Comparison of ENCODE assay signal across 38 mouse cellular contexts in the genomic region with DNA sequence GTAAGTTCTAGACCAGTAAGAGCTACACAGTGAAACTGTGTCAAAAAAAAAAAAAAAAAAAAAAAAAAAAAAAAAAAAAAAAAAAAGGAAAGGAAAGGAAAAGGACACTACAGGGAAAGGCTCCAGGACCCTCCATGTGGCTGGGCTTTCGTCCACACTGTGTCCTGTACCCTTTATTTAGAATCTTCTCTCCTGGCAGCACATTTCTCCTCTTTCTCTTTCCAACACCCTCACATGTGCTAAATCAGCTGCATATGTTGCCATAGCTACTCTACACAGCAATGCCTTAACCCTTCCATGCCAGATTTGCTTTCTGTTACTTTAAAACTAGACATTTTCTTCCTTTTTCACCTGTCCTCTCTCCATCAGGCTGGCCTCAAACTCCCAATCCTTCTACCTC. TPM values are rescaled to one million over a fixed set of nuclear protein-coding genes. Genes with fewer than 3 reads are reported as not detected.
DNase-seq lines count a peak whose midpoint lies in the region; ATAC-seq and TF ChIP-seq lines count a peak whose summit lies in the region.
"Had no signal": no experiment of that assay in that cellular context is flagged by ENCODE, and none has a peak within 500 bp of the region (broad histone marks: within the 10 kb centered on the region; RNA-seq: fewer than 3 reads in every experiment).

No protein-coding gene starts in this region.

- intact Hi-C loops in left cerebral cortex, postnatal 14 days (cut with DNase I), result no loop called here

- no peak overlapping the region for H3K4me3 ChIP-seq in forebrain, embryonic 14.5 days (ENCODE audit: low read depth, low read length)
- H3K4me3 ChIP-seq in forebrain, embryonic 12.5 days (replicated peaks), result no peak overlapping the region
- H3K4me3 ChIP-seq in forebrain, postnatal 0 days (ENCODE audit: low read depth, low read length), result no peak overlapping the region
- H3K4me3 ChIP-seq in kidney, adult 2 months (ENCODE audit: insufficient read depth, low read depth, low read length), result no peak overlapping the region
- H3K4me3 ChIP-seq: embryonic facial prominence, embryonic 13.5 days; erythroblast, embryonic 14.5 days; limb, embryonic 13.5 days; liver, embryonic 13.5 days had no signal

- TF ChIP-seq POLR2A in brain, embryonic 14.5 days (IDR thresholded peaks at IDR 0.05; ENCODE audit: borderline replicate concordance, extremely low read depth, insufficient read depth, insufficient read length, poor library complexity, severe bottlenecking), result no peak
- no peak for TF ChIP-seq POLR2A in kidney, adult 2 months (IDR thresholded peaks at IDR 0.05; ENCODE audit: low read depth, low read length)

- WGBS in forebrain, embryonic 14.5 days, result 33% methylated on average over 1 of the region's 1 CpGs
- WGBS in forebrain, embryonic 12.5 days, result 73% methylated on average over 1 of the region's 1 CpGs
- 22% methylated on average over 1 of the region's 1 CpGs for WGBS in forebrain, postnatal 0 days
- WGBS in kidney, adult 2 months, result 58% methylated on average over 1 of the region's 1 CpGs

- no peaks in the 10 kb centered on the region for H3K36me3 ChIP-seq in forebrain, embryonic 14.5 days (ENCODE audit: control insufficient read depth, insufficient read depth, low read length)
- no peaks in the 10 kb centered on the region; the same call in 1 of the 2 replicates for H3K36me3 ChIP-seq in forebrain, embryonic 12.5 days (replicated peaks)
- H3K36me3 ChIP-seq in forebrain, postnatal 0 days (ENCODE audit: insufficient read depth), result peaks cover 3% of the 10 kb centered on the region; the same call in 1 of the 2 replicates
- H3K36me3 ChIP-seq in kidney, adult 2 months (ENCODE audit: control insufficient read depth, insufficient read depth, low read length), result no peaks in the 10 kb centered on the region
- H3K36me3 ChIP-seq: embryonic facial prominence, embryonic 13.5 days; G1E; limb, embryonic 13.5 days; liver, embryonic 13.5 days had no signal

- H3K9ac ChIP-seq in forebrain, embryonic 14.5 days (ENCODE audit: low read length), result no peak overlapping the region
- H3K9ac ChIP-seq in forebrain, embryonic 12.5 days, result no peak overlapping the region
- H3K9ac ChIP-seq in forebrain, postnatal 0 days, result no peak overlapping the region
- H3K9ac ChIP-seq: embryonic facial prominence, embryonic 13.5 days; limb, embryonic 13.5 days; liver, embryonic 13.5 days had no signal

- DNase-seq in forebrain, embryonic 14.5 days (ENCODE audit: low spot score), result peak; percentile 54
- DNase-seq in left cerebral cortex, postnatal 14 days (ENCODE audit: low spot score in 2 of 2), result peak; percentile 56 to 69
- no peak for DNase-seq in left cerebral cortex, adult 11 months (ENCODE audit: low spot score)
- peak; percentile 62 for DNase-seq in brain, embryonic 14.5 days (ENCODE audit: low read depth)
- DNase-seq in forebrain, postnatal 0 days, result no peak
- no peak for DNase-seq in kidney, adult 2 months
- DNase-seq: adrenal gland, adult 2 months; B cell, adult 2 months; cerebellum, adult 8-10 months; embryo, embryonic 11 days; gastrocnemius, postnatal 10 days; heart, adult 11 months; kidney, postnatal 25 days; layer of hippocampus, adult 9-11 months; liver, embryonic 13.5 days; lung, adult 2 months; lung, postnatal 14 days; right cerebral cortex, postnatal 4 days; thymus, postnatal 25 days had no signal

- peaks cover 12% of the 10 kb centered on the region for H3K4me1 ChIP-seq in forebrain, embryonic 14.5 days (ENCODE audit: control insufficient read depth, insufficient read depth, low read length)
- H3K4me1 ChIP-seq in forebrain, embryonic 12.5 days, result 0 out of 2 replicates have a peak, but pooled peaks cover 5% of the 10 kb centered on the region
- peaks cover 28% of the 10 kb centered on the region for H3K4me1 ChIP-seq in forebrain, postnatal 0 days (ENCODE audit: insufficient read depth)
- H3K4me1 ChIP-seq in kidney, adult 2 months (ENCODE audit: control insufficient read depth, insufficient read depth, low read length), result no peaks in the 10 kb centered on the region
- H3K4me1 ChIP-seq: liver, embryonic 13.5 days had no signal

- H3K27me3 ChIP-seq in forebrain, embryonic 14.5 days (replicated peaks; ENCODE audit: control insufficient read depth, insufficient read depth, low read length), result no peaks in the 10 kb centered on the region
- no peaks in the 10 kb centered on the region for H3K27me3 ChIP-seq in forebrain, embryonic 12.5 days
- no peaks in the 10 kb centered on the region for H3K27me3 ChIP-seq in forebrain, postnatal 0 days (ENCODE audit: insufficient read depth, low read length)
- no peaks in the 10 kb centered on the region for H3K27me3 ChIP-seq in kidney, adult 2 months (replicated peaks; ENCODE audit: control insufficient read depth, insufficient read depth, low read length)
- H3K27me3 ChIP-seq: embryonic facial prominence, embryonic 13.5 days; limb, embryonic 13.5 days had no signal

- H3K9me3 ChIP-seq in forebrain, embryonic 14.5 days (replicated peaks; ENCODE audit: control insufficient read depth, low read length), result no peaks in the 10 kb centered on the region
- no peaks in the 10 kb centered on the region for H3K9me3 ChIP-seq in forebrain, embryonic 12.5 days
- no peaks in the 10 kb centered on the region for H3K9me3 ChIP-seq in forebrain, postnatal 0 days (ENCODE audit: low read length)
- H3K9me3 ChIP-seq: embryonic facial prominence, embryonic 13.5 days; G1E; limb, embryonic 13.5 days; liver, embryonic 13.5 days had no signal

- no peak for TF ChIP-seq CTCF in brain, embryonic 14.5 days (IDR thresholded peaks at IDR 0.05; ENCODE audit: borderline replicate concordance, extremely low read depth, insufficient read depth, insufficient read length)
- no peak for TF ChIP-seq CTCF in forebrain, postnatal 0 days (IDR thresholded peaks at IDR 0.05; ENCODE audit: low read depth)
- no peak for TF ChIP-seq CTCF in kidney, adult 2 months (conservative IDR thresholded peaks at IDR 0.05; ENCODE audit: insufficient read depth, insufficient read length, low read depth, low read length)

- H3K27ac ChIP-seq in forebrain, embryonic 14.5 days (ENCODE audit: low read depth, low read length), result no peak overlapping the region; the same call in 1 of the 2 replicates
- no peak overlapping the region for H3K27ac ChIP-seq in forebrain, embryonic 12.5 days
- H3K27ac ChIP-seq in forebrain, postnatal 0 days (ENCODE audit: low read depth, low read length), result 0 out of 2 replicates have a peak overlapping the region, but pooled peaks have one; percentile 65
- no peak overlapping the region for H3K27ac ChIP-seq in kidney, adult 2 months (ENCODE audit: insufficient read depth, low read depth, low read length)
- H3K27ac ChIP-seq: embryonic facial prominence, embryonic 13.5 days; limb, embryonic 13.5 days; liver, embryonic 13.5 days had no signal

- no peak overlapping the region for H3K4me2 ChIP-seq in forebrain, embryonic 14.5 days (ENCODE audit: low read length)
- no peak overlapping the region for H3K4me2 ChIP-seq in forebrain, embryonic 12.5 days
- peak overlapping the region; percentile 8; the same call in 1 of the 2 replicates for H3K4me2 ChIP-seq in forebrain, postnatal 0 days (ENCODE audit: low read depth)
- H3K4me2 ChIP-seq: embryonic facial prominence, embryonic 13.5 days; heart, embryonic 11.5 days; limb, embryonic 13.5 days; liver, embryonic 13.5 days; midbrain, embryonic 11.5 days had no signal

- peak; percentile 37; the same call in 1 of the 2 replicates for ATAC-seq in forebrain, embryonic 14.5 days
- no peak for ATAC-seq in forebrain, embryonic 12.5 days (ENCODE audit: low FRiP score)
- peak; percentile 87 for ATAC-seq in forebrain, postnatal 0 days
- ATAC-seq: hindbrain, embryonic 16.5 days; intestine, embryonic 16.5 days had no signal

RNA-seq across cellular contexts. Expression of a gene that starts 11.7 kb away (rescaled TPM):
- polyA plus RNA-seq in forebrain, embryonic 14.5 days (2014; fragmentation: Nextera tagmentation; extraction: Ambion mirVana), result 108 and 134 TPM in 2 replicates
- 124 and 128 TPM in 2 replicates for polyA plus RNA-seq in forebrain, embryonic 12.5 days (2016; fragmentation: Nextera tagmentation; extraction: Ambion mirVana)
- 100 to 1,000 TPM; 225 to 236 TPM for total RNA-seq in left cerebral cortex, postnatal 14 days (2021)
- 181 and 191 TPM in 2 replicates for polyA plus RNA-seq in brain, embryonic 14.5 days (2012; rRNA removed)
- total RNA-seq in forebrain, postnatal 0 days (2014; rRNA removed), result 267 and 333 TPM in 2 replicates
- polyA plus RNA-seq in forebrain, postnatal 0 days (2015; fragmentation: Nextera tagmentation; extraction: Ambion mirVana), result 175 and 186 TPM in 2 replicates
- 1.1 and 1.5 TPM in 2 replicates for polyA plus RNA-seq in kidney, adult 2 months (2012; rRNA removed)
- total RNA-seq: CH12.LX; monocyte, adult 5-6 weeks; neutrophil, adult 5-6 weeks had no signal

RNA-seq across cellular contexts. Expression of a gene that starts 24.2 kb away (rescaled TPM):
- polyA plus RNA-seq in forebrain, embryonic 14.5 days (2014; fragmentation: Nextera tagmentation; extraction: Ambion mirVana), result not detected in 2 replicates
- not detected in 2 replicates for polyA plus RNA-seq in forebrain, embryonic 12.5 days (2016; fragmentation: Nextera tagmentation; extraction: Ambion mirVana)
- total RNA-seq in left cerebral cortex, postnatal 14 days (2021), result not detected
- 0.15 TPM in 1 of 2 replicates, not detected in the other for polyA plus RNA-seq in brain, embryonic 14.5 days (2012; rRNA removed)
- total RNA-seq in forebrain, postnatal 0 days (2014; rRNA removed), result not detected in 2 replicates
- polyA plus RNA-seq in forebrain, postnatal 0 days (2015; fragmentation: Nextera tagmentation; extraction: Ambion mirVana), result not detected in 2 replicates
- polyA plus RNA-seq in kidney, adult 2 months (2012; rRNA removed), result not detected in 2 replicates
- total RNA-seq: adrenal gland, adult 2 months; adrenal gland, postnatal 4 days; CH12.LX; G1E; gastrocnemius, postnatal 10 days; hematopoietic stem cell, adult 5-6 weeks; left cerebral cortex, postnatal 10 days; megakaryocyte progenitor cell, adult 5-6 weeks; monocyte, adult 5-6 weeks; neutrophil, adult 5-6 weeks had no signal
- polyA plus RNA-seq: adrenal gland, adult 2 months; embryonic facial prominence, embryonic 13.5 days; erythroblast, embryonic 14.5 days; G1E; heart, embryonic 11.5 days; heart, postnatal 0 days; hindbrain, embryonic 16.5 days; intestine, embryonic 16.5 days; kidney, embryonic 14.5 days; limb, embryonic 13.5 days; liver, embryonic 13.5 days; lung, adult 2 months; midbrain, embryonic 11.5 days; stomach, embryonic 14.5 days had no signal

Comparison
In these comparisons a context has a peak if more than half of its experiments do, and no peak if none do; other contexts are left out.
1. DNase-seq: peak in forebrain, embryonic 14.5 days (single experiment), left cerebral cortex, postnatal 14 days (2 of 2) and brain, embryonic 14.5 days (single experiment); none in left cerebral cortex, adult 11 months (single experiment), forebrain, postnatal 0 days (single experiment) and kidney, adult 2 months (single experiment).
2. RNA of a gene that starts 11.7 kb away (polyA plus RNA-seq): 181 to 191 TPM in brain, embryonic 14.5 days, 175 to 186 TPM in forebrain, postnatal 0 days, 124 to 128 TPM in forebrain, embryonic 12.5 days and 108 to 134 TPM in forebrain, embryonic 14.5 days; 1.1 to 1.5 TPM in kidney, adult 2 months; every median in the first group is over 10 times any median in the second.